Mouse (Mus musculus) stomach, embryonic 15.5 days (tissue): ENCODE measurements around the gene Dlg4. TPM values are rescaled to one million over a fixed set of nuclear protein-coding genes. Genes with fewer than 3 reads are reported as not detected.

Experiments
- ATAC-seq: fragments of 200-750 bp; cut with Nextera tagmentation; 2 replicates; pipeline ENCODE4 v1.8.0; 2017; ENCODE audit warnings: low read depth, moderate number of reproducible peaks, moderate TSS enrichment; ENCODE audit not compliant: insufficient read depth, low FRiP score
- H3K27ac ChIP-seq: fragments of 300-500 bp; sonication (generic); 2 replicates; pipeline ENCODE4 v1.5.1; 2015; ENCODE audit warnings: mild to moderate bottlenecking, inconsistent platforms
- H3K27me3 ChIP-seq: fragments of 300-500 bp; sonication (generic); replicated peaks from 2 replicates; pipeline ENCODE4 v1.6.1; 2015; ENCODE audit warnings: inconsistent platforms
- H3K36me3 ChIP-seq: fragments of 300-500 bp; sonication (generic); 2 replicates; pipeline ENCODE4 v1.6.1; 2015; ENCODE audit warnings: inconsistent platforms
- H3K4me1 ChIP-seq: fragments of 300-500 bp; sonication (generic); 2 replicates; pipeline ENCODE4 v1.6.1; 2015; ENCODE audit warnings: inconsistent platforms
- H3K4me2 ChIP-seq: fragments of 300-500 bp; sonication (generic); 2 replicates; pipeline ENCODE4 v1.6.1; 2015; ENCODE audit warnings: mild to moderate bottlenecking, inconsistent platforms
- H3K4me3 ChIP-seq: fragments of 300-500 bp; sonication (generic); replicated peaks from 2 replicates; pipeline ENCODE4 v1.5.1; 2015; ENCODE audit warnings: inconsistent platforms
- H3K9ac ChIP-seq: fragments of 300-500 bp; sonication (generic); 2 replicates; pipeline ENCODE4 v1.6.1; 2015; ENCODE audit warnings: inconsistent platforms
- H3K9me3 ChIP-seq: fragments of 300-500 bp; sonication (generic); 2 replicates; pipeline ENCODE4 v1.6.1; 2016; ENCODE audit warnings: inconsistent platforms
- WGBS: fragments of 180-500 bp; shearing (Covaris S2); methylation state at CpG from one replicate; pipeline ENCODE4 v1.1.7; 2015; 5-methylcytosine and 5-hydroxymethylcytosine counted together
- polyA plus RNA-seq: library from polyadenylated mRNA; unstranded; fragments of >200 nt; fragmentation: Nextera tagmentation; extraction: Ambion mirVana; gene quantifications from 2 replicates; pipeline ENCODE4 v1.2.1, GENCODE M21; 2015

Gene Dlg4
- polyA plus RNA-seq, 1 experiment from 2014 or later, result 8.2 TPM

- Histone ChIP-seq H3K4me3 (no peak overlapping the region), H3K4me1 (peaks cover 35% of the 10 kb centered on the region), H3K4me2 (no peak overlapping the region), H3K27me3 (no peaks in the 10 kb centered on the region), H3K9ac (no peak overlapping the region), H3K27ac (0 out of 2 replicates have a peak overlapping the region, but pooled peaks have one; percentile 21), H3K36me3 (peaks cover 27% of the 10 kb centered on the region), H3K9me3 (no peaks in the 10 kb centered on the region)
- WGBS, result 91% methylated on average over 27 of the region's 27 CpGs
- ATAC-seq, result no peak
Observed at GRCm38 (mm10) chr11:69998567-69999491, 17.9 kb upstream of the Dlg4 start.

GRCm38 (mm10) chr11:69999666-70000065, 17.1 kb upstream of the Dlg4 start:
- no peak overlapping the region for H3K4me2 ChIP-seq
- H3K9ac ChIP-seq, result no peak overlapping the region
- no peak for ATAC-seq
- peaks cover 22% of the 10 kb centered on the region for H3K36me3 ChIP-seq
- WGBS, result 81% methylated on average over 8 of the region's 8 CpGs
- H3K27ac ChIP-seq, result peak overlapping the region; percentile 96
- no peaks in the 10 kb centered on the region for H3K27me3 ChIP-seq
- H3K4me3 ChIP-seq, result no peak overlapping the region
- H3K9me3 ChIP-seq, result no peaks in the 10 kb centered on the region
- peaks cover 35% of the 10 kb centered on the region for H3K4me1 ChIP-seq

- Histone ChIP-seq H3K4me3 (peak within 1 kb of the TSS; percentile 91), H3K4me2 (peak within 1 kb of the TSS; percentile 66), H3K9me3 (no peaks in the 10 kb centered on the region), H3K27me3 (no peaks in the 10 kb centered on the region), H3K36me3 (peaks cover 30% of the 10 kb centered on the region), H3K4me1 (peaks cover 35% of the 10 kb centered on the region), H3K27ac (peak within 1 kb of the TSS; percentile 96), H3K9ac (peak within 1 kb of the TSS; percentile 79)
- under 1% methylated on average over 48 of the region's 48 CpGs for WGBS
- ATAC-seq, result peak; percentile 47
Observed at GRCm38 (mm10) chr11:70000396-70000898, 16.3 kb upstream of the Dlg4 start, which contains the start of gene Dvl2. TSS of gene Dvl2 (plus strand) at chr11:70000595.

DNA sequence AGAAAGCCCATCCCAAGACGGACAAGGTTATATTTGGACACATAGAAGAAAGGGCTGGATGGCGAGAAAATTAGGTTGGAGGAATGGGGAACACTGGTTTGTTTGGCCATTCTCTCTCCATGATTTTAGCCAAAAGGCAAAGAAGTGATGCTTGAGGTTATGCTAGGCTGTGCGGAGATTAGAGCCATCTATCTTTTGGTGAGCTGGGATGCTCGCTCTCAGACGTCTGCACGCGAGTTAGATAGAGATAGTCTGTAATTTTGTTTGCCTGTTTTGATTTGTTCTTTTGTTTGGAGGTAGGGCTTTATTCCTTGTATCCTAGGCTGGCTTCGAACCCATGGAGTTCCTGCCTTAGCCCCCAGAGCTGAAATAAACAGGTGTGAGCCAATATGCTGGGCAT, 15.6 kb upstream of the Dlg4 start:
- peak overlapping the region; percentile 79 for H3K9ac ChIP-seq
- no peak for ATAC-seq
- no peaks in the 10 kb centered on the region for H3K27me3 ChIP-seq
- H3K9me3 ChIP-seq, result no peaks in the 10 kb centered on the region
- H3K4me2 ChIP-seq, result peak overlapping the region; percentile 66
- peak overlapping the region; percentile 96 for H3K27ac ChIP-seq
- peaks cover 36% of the 10 kb centered on the region for H3K36me3 ChIP-seq
- H3K4me3 ChIP-seq, result peak overlapping the region; percentile 91
- peaks cover 35% of the 10 kb centered on the region for H3K4me1 ChIP-seq
- 12% methylated on average over 8 of the region's 8 CpGs for WGBS

DNA sequence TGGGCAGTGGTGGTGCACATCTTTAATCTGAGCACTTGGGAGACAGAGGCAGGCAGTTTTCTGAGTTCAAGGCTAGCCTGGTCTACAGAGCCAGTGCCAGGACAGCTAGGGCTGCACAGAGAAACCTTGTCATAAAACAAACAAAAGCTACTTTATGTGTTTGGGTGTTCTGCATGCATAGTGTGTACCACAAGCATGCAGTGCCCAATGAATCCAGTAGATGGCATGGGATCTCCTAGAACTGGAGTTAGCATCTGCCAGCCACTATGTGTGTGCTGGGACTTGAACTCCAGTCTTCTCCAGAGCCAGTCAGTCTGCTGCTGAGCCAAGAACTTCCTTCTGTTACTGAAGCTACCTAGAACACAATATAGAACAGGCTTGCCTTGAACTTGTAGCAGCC, 14.9 kb upstream of the Dlg4 start:
- H3K27me3 ChIP-seq, result no peaks in the 10 kb centered on the region
- H3K4me1 ChIP-seq, result peaks cover 35% of the 10 kb centered on the region
- peak overlapping the region; percentile 91 for H3K4me3 ChIP-seq
- H3K4me2 ChIP-seq, result peak overlapping the region; percentile 66
- H3K36me3 ChIP-seq, result peaks cover 41% of the 10 kb centered on the region
- no peak overlapping the region for H3K27ac ChIP-seq
- no peak for ATAC-seq
- no peak overlapping the region for H3K9ac ChIP-seq
- no peaks in the 10 kb centered on the region for H3K9me3 ChIP-seq

GRCm38 (mm10) chr11:70002471-70002870, 14.3 kb upstream of the Dlg4 start:
- WGBS, result 91% methylated on average over 2 of the region's 2 CpGs
- no peak for ATAC-seq
- H3K27me3 ChIP-seq, result no peaks in the 10 kb centered on the region
- H3K36me3 ChIP-seq, result peaks cover 47% of the 10 kb centered on the region
- peaks cover 32% of the 10 kb centered on the region for H3K4me1 ChIP-seq
- H3K4me2 ChIP-seq, result peak overlapping the region; percentile 66
- H3K9ac ChIP-seq, result no peak overlapping the region
- H3K27ac ChIP-seq, result no peak overlapping the region
- no peaks in the 10 kb centered on the region for H3K9me3 ChIP-seq
- H3K4me3 ChIP-seq, result no peak overlapping the region; the same call in 1 of the 2 replicates

GRCm38 (mm10) chr11:70005521-70005920, 11.2 kb upstream of the Dlg4 start:
- Histone ChIP-seq H3K4me3 (no peak overlapping the region), H3K27me3 (no peaks in the 10 kb centered on the region), H3K4me1 (peaks cover 25% of the 10 kb centered on the region), H3K27ac (no peak overlapping the region), H3K9me3 (no peaks in the 10 kb centered on the region), H3K36me3 (peaks cover 56% of the 10 kb centered on the region), H3K9ac (no peak overlapping the region), H3K4me2 (no peak overlapping the region)
- no peak for ATAC-seq
- WGBS, result 58% methylated on average over 5 of the region's 5 CpGs

- no peak for ATAC-seq
- WGBS, result 88% methylated on average over 6 of the region's 6 CpGs
Observed at GRCm38 (mm10) chr11:70010033-70010432, 6.7 kb upstream of the Dlg4 start.

GRCm38 (mm10) chr11:70010548-70010947, 6.2 kb upstream of the Dlg4 start:
- Histone ChIP-seq H3K27ac (no peak overlapping the region), H3K36me3 (peaks cover 76% of the 10 kb centered on the region), H3K27me3 (no peaks in the 10 kb centered on the region), H3K9me3 (no peaks in the 10 kb centered on the region), H3K4me2 (no peak overlapping the region), H3K4me3 (no peak overlapping the region), H3K4me1 (peaks cover 7% of the 10 kb centered on the region), H3K9ac (no peak overlapping the region)
- 85% methylated on average over 12 of the region's 12 CpGs for WGBS
- no peak for ATAC-seq

More at GRCm38 (mm10) chr11:70010033-70010432, 6.7 kb upstream of the Dlg4 start:
- Histone ChIP-seq H3K36me3 (peaks cover 81% of the 10 kb centered on the region), H3K27me3 (no peaks in the 10 kb centered on the region), H3K27ac (no peak overlapping the region), H3K9me3 (no peaks in the 10 kb centered on the region), H3K4me2 (no peak overlapping the region), H3K4me3 (no peak overlapping the region), H3K4me1 (peaks cover 7% of the 10 kb centered on the region), H3K9ac (no peak overlapping the region)

DNA sequence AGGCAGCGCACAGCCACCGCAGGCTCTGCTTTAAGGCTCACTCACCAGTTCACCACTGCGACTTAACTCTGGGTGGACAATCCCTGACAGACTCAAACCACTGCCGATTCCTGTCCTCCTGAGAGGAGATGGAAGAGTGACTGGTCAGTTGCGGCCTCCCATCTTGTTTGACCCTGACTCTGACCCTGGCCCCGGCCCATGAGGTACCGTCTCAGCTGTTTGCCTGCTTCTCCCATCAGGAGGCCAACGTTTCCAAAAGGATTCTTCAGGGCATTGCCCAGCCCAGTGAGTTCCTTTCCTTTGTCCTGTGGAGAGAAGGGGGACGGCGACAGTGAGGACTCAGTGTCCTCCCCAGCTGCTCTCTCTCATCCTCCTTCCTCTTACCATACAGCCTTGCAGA, 5.8 kb upstream of the Dlg4 start:
- Histone ChIP-seq H3K4me3 (no peak overlapping the region), H3K9ac (no peak overlapping the region), H3K27me3 (no peaks in the 10 kb centered on the region), H3K9me3 (no peaks in the 10 kb centered on the region), H3K4me1 (peaks cover 7% of the 10 kb centered on the region), H3K4me2 (no peak overlapping the region), H3K27ac (no peak overlapping the region), H3K36me3 (peaks cover 73% of the 10 kb centered on the region)
- 89% methylated on average over 10 of the region's 10 CpGs for WGBS
- no peak for ATAC-seq

- no peak for ATAC-seq
- Histone ChIP-seq H3K27me3 (no peaks in the 10 kb centered on the region), H3K4me1 (peaks cover 14% of the 10 kb centered on the region), H3K27ac (no peak overlapping the region), H3K4me3 (no peak overlapping the region), H3K9ac (no peak overlapping the region), H3K4me2 (no peak overlapping the region), H3K36me3 (peaks cover 55% of the 10 kb centered on the region), H3K9me3 (no peaks in the 10 kb centered on the region)
- WGBS, result 87% methylated on average over 9 of the region's 9 CpGs
Observed at GRCm38 (mm10) chr11:70012931-70013330, 3.8 kb upstream of the Dlg4 start.

DNA sequence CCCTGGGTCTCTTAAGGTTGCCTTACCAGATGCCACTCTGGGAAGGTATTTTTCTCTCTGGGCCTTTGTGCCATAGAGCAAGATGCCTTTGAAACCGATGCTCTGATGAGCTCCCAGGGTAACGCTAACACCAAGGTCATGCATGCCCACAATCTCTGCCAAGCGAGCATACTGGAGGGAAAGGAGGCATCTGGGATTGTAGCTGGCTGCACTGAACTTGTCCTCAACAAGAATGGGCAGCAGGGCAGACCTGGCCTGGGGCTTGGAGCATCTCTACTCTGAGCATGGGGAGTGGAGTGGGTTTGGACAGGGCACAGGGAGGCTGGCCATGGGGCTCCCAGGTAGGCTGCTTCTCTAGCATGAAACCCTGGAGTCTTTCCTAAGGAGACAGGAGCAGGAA, 3.3 kb upstream of the Dlg4 start:
- Histone ChIP-seq H3K27me3 (no peaks in the 10 kb centered on the region), H3K9ac (no peak overlapping the region), H3K36me3 (peaks cover 50% of the 10 kb centered on the region), H3K27ac (no peak overlapping the region), H3K4me2 (no peak overlapping the region), H3K4me3 (no peak overlapping the region), H3K9me3 (no peaks in the 10 kb centered on the region), H3K4me1 (peaks cover 17% of the 10 kb centered on the region)
- WGBS, result 87% methylated on average over 3 of the region's 3 CpGs
- no peak for ATAC-seq
